Mouse (Mus musculus): Measurements from ENCODE around the gene Znrf4. TPM values are rescaled to one million over a fixed set of nuclear protein-coding genes. Genes with fewer than 3 reads are reported as not detected.

Znrf4 gene
- polyA plus RNA-seq, 1 experiment, result not detected

- Histone ChIP-seq H3K27me3 (ENCODE audit: control insufficient read depth, insufficient read depth, low read length) (peaks cover 35% of the 10 kb centered on the region), H3K4me3 (ENCODE audit: low read depth, low read length) (peak overlapping the region; percentile 27)
Measured at GRCm38 (mm10) chr17:56510970-56511706, 1.1 kb downstream of the Znrf4 start.

GRCm38 (mm10) chr17:56510473-56510969 is 1.7 kb downstream of the Znrf4 start:
- H3K27me3 ChIP-seq (ENCODE audit: control insufficient read depth, insufficient read depth, low read length), result peaks cover 33% of the 10 kb centered on the region
- no peak overlapping the region for H3K27ac ChIP-seq (ENCODE audit: insufficient read depth, low read depth, low read length)
- TF ChIP-seq POLR2A (IDR thresholded peaks at IDR 0.05; ENCODE audit: low read depth, low read length) (no peak), CTCF (IDR thresholded peaks at IDR 0.05; ENCODE audit: extremely low read depth, insufficient read length, insufficient replicate concordance, low read depth, low read length) (no peak)
- no peaks in the 10 kb centered on the region for H3K36me3 ChIP-seq (ENCODE audit: control insufficient read depth, insufficient read depth, low read length)
- peak overlapping the region; percentile 36 for H3K4me3 ChIP-seq (ENCODE audit: low read depth, low read length)
- WGBS, result 26% methylated on average over 27 of the region's 27 CpGs
- H3K4me1 ChIP-seq (ENCODE audit: control insufficient read depth, insufficient read depth, insufficient read length, low read length), result peaks cover 26% of the 10 kb centered on the region

More at GRCm38 (mm10) chr17:56510970-56511706, 1.1 kb downstream of the Znrf4 start:
- Histone ChIP-seq H3K27ac (ENCODE audit: insufficient read depth, low read depth, low read length) (no peak overlapping the region), H3K4me1 (ENCODE audit: control insufficient read depth, insufficient read depth, insufficient read length, low read length) (peaks cover 26% of the 10 kb centered on the region), H3K36me3 (ENCODE audit: control insufficient read depth, insufficient read depth, low read length) (no peaks in the 10 kb centered on the region)
- 8% methylated on average over 60 of the region's 60 CpGs for WGBS
- TF ChIP-seq CTCF (IDR thresholded peaks at IDR 0.05; ENCODE audit: extremely low read depth, insufficient read length, insufficient replicate concordance, low read depth, low read length) (no peak), POLR2A (IDR thresholded peaks at IDR 0.05; ENCODE audit: low read depth, low read length) (no peak)

GRCm38 (mm10) chr17:56509707-56510472 is 2.3 kb downstream of the Znrf4 start:
- H3K27me3 ChIP-seq (ENCODE audit: control insufficient read depth, insufficient read depth, low read length), result peaks cover 26% of the 10 kb centered on the region
- WGBS, result 11% methylated on average over 35 of the region's 37 CpGs
- no peaks in the 10 kb centered on the region for H3K36me3 ChIP-seq (ENCODE audit: control insufficient read depth, insufficient read depth, low read length)
- TF ChIP-seq CTCF (IDR thresholded peaks at IDR 0.05; ENCODE audit: extremely low read depth, insufficient read length, insufficient replicate concordance, low read depth, low read length), result no peak
- no peak overlapping the region for H3K27ac ChIP-seq (ENCODE audit: insufficient read depth, low read depth, low read length)
- H3K4me3 ChIP-seq (ENCODE audit: low read depth, low read length), result peak overlapping the region; percentile 36
- peaks cover 26% of the 10 kb centered on the region for H3K4me1 ChIP-seq (ENCODE audit: control insufficient read depth, insufficient read depth, insufficient read length, low read length)

GRCm38 (mm10) chr17:56509021-56509640 is 3.1 kb downstream of the Znrf4 start:
- H3K4me1 ChIP-seq (ENCODE audit: control insufficient read depth, insufficient read depth, insufficient read length, low read length), result peaks cover 26% of the 10 kb centered on the region
- H3K27me3 ChIP-seq (ENCODE audit: control insufficient read depth, insufficient read depth, low read length), result peaks cover 26% of the 10 kb centered on the region
- H3K36me3 ChIP-seq (ENCODE audit: control insufficient read depth, insufficient read depth, low read length), result no peaks in the 10 kb centered on the region
- H3K4me3 ChIP-seq (ENCODE audit: low read depth, low read length), result no peak overlapping the region
- no peak overlapping the region for H3K27ac ChIP-seq (ENCODE audit: insufficient read depth, low read depth, low read length)
- WGBS, result 76% methylated on average over 10 of the region's 10 CpGs
- no peak for TF ChIP-seq CTCF (IDR thresholded peaks at IDR 0.05; ENCODE audit: extremely low read depth, insufficient read length, insufficient replicate concordance, low read depth, low read length)
- no peak for TF ChIP-seq POLR2A (IDR thresholded peaks at IDR 0.05; ENCODE audit: low read depth, low read length)

- WGBS, result under 1% methylated on average over 42 of the region's 42 CpGs
- Histone ChIP-seq H3K27me3 (ENCODE audit: control insufficient read depth, insufficient read depth, low read length) (peaks cover 25% of the 10 kb centered on the region), H3K27ac (ENCODE audit: insufficient read depth, low read depth, low read length) (peak overlapping the region; percentile 85), H3K36me3 (ENCODE audit: control insufficient read depth, insufficient read depth, low read length) (no peaks in the 10 kb centered on the region), H3K4me1 (ENCODE audit: control insufficient read depth, insufficient read depth, insufficient read length, low read length) (peaks cover 26% of the 10 kb centered on the region), H3K4me3 (ENCODE audit: low read depth, low read length) (peak overlapping the region; percentile 69)
- TF ChIP-seq CTCF (IDR thresholded peaks at IDR 0.05; ENCODE audit: extremely low read depth, insufficient read length, insufficient replicate concordance, low read depth, low read length), result no peak
- peak; percentile 49; the same call in 1 of the 2 replicates for TF ChIP-seq POLR2A (IDR thresholded peaks at IDR 0.05; ENCODE audit: low read depth, low read length)
Measured at GRCm38 (mm10) chr17:56507161-56508068, 4.8 kb downstream of the Znrf4 start.

GRCm38 (mm10) chr17:56506417-56507065 is 5.7 kb downstream of the Znrf4 start:
- 67% methylated on average over 15 of the region's 15 CpGs for WGBS
- no peak for TF ChIP-seq POLR2A (IDR thresholded peaks at IDR 0.05; ENCODE audit: low read depth, low read length)
- TF ChIP-seq CTCF (IDR thresholded peaks at IDR 0.05; ENCODE audit: extremely low read depth, insufficient read length, insufficient replicate concordance, low read depth, low read length), result no peak
- Histone ChIP-seq H3K27ac (ENCODE audit: insufficient read depth, low read depth, low read length) (peak overlapping the region; percentile 84), H3K36me3 (ENCODE audit: control insufficient read depth, insufficient read depth, low read length) (no peaks in the 10 kb centered on the region), H3K27me3 (ENCODE audit: control insufficient read depth, insufficient read depth, low read length) (peaks cover 16% of the 10 kb centered on the region), H3K4me3 (ENCODE audit: low read depth, low read length) (peak overlapping the region; percentile 69), H3K4me1 (ENCODE audit: control insufficient read depth, insufficient read depth, insufficient read length, low read length) (peaks cover 24% of the 10 kb centered on the region)
